Mouse (Mus musculus): ENCODE data around the gene Mtmr12.

GRCm38 (mm10) chr15:12205160-12205901 lies 503 bp downstream of the Mtmr12 start:
- TF ChIP-seq CTCF (IDR thresholded peaks at IDR 0.05; ENCODE audit: insufficient read depth, low read length), result no peak
- TF ChIP-seq POLR2A (IDR thresholded peaks at IDR 0.05; ENCODE audit: borderline replicate concordance, extremely low read depth, low read depth, low read length), result no peak

Data from lung, adult 2 months (tissue).